ENCODE assay signal across 23 mouse cellular contexts in the genomic region with DNA sequence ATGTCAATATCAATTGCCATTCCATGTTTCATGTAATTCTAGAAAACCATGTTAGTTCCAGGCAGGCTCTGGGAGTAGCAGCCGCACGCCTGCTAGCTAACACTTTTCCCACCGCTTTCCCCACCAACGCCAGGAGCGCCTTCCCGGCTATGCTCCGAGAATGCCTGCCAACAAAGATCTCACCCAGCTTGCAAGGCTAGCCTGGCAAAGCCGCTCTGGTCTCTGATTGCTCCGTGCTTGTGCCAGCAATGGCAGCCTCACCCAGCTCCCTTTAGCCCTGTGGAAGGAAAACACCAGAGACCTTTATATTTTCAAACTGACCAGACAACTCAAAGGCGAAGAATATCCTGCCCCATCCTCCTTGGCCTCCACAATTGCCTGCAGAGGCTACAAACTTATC. TPM values are rescaled to one million over a fixed set of nuclear protein-coding genes. Genes with fewer than 3 reads are reported as not detected.
DNase-seq lines count a peak whose midpoint lies in the region; ATAC-seq and TF ChIP-seq lines count a peak whose summit lies in the region.
"Had no signal": no experiment of that assay in that cellular context is flagged by ENCODE, and none has a peak within 500 bp of the region (broad histone marks: within the 10 kb centered on the region; RNA-seq: fewer than 3 reads in every experiment).

No protein-coding gene starts in this region.

- ATAC-seq in forebrain, postnatal 0 days, result no peak
- ATAC-seq in midbrain, embryonic 15.5 days (replicated peaks), result no peak
- ATAC-seq: activated CD4-positive, CD25-positive, alpha-beta regulatory T cell, adult 4 months had no signal

- no peak overlapping the region for H3K4me3 ChIP-seq in forebrain, postnatal 0 days (ENCODE audit: low read depth, low read length)
- H3K4me3 ChIP-seq in forebrain, embryonic 10.5 days, result no peak overlapping the region
- no peak overlapping the region for H3K4me3 ChIP-seq in midbrain, embryonic 15.5 days
- H3K4me3 ChIP-seq: embryonic facial prominence, embryonic 15.5 days; forebrain, embryonic 12.5 days; hindbrain, embryonic 10.5 days; layer of hippocampus, adult 2 months; left cerebral cortex, adult 2 months had no signal

- DNase-seq in forebrain, postnatal 0 days, result peak; percentile 41
- DNase-seq in forebrain, embryonic 10.5 days (ENCODE audit: extremely low spot score, low spot score), result no peak
- peak; percentile 9 to 15 for DNase-seq in layer of hippocampus, postnatal 36 days
- DNase-seq in layer of hippocampus, adult 11-12 months (ENCODE audit: low spot score), result no peak
- peak; percentile 83 for DNase-seq in cerebellum, adult 11-12 months
- peak; percentile 82 to 85 for DNase-seq in cerebellum, postnatal 14 days
- DNase-seq in lung, postnatal 4 days, result no peak
- DNase-seq: adrenal gland, postnatal 25 days; kidney, adult 18-20 months; lung, adult 18-20 months; lung, postnatal 14 days had no signal

- H3K9me3 ChIP-seq in forebrain, postnatal 0 days (ENCODE audit: low read length), result no peaks in the 10 kb centered on the region
- H3K9me3 ChIP-seq in forebrain, embryonic 10.5 days, result no peaks in the 10 kb centered on the region
- H3K9me3 ChIP-seq in midbrain, embryonic 15.5 days, result no peaks in the 10 kb centered on the region
- H3K9me3 ChIP-seq: embryonic facial prominence, embryonic 15.5 days; forebrain, embryonic 12.5 days; G1E; hindbrain, embryonic 10.5 days had no signal

- H3K36me3 ChIP-seq in forebrain, postnatal 0 days (ENCODE audit: insufficient read depth), result no peaks in the 10 kb centered on the region
- no peaks in the 10 kb centered on the region for H3K36me3 ChIP-seq in forebrain, embryonic 10.5 days (replicated peaks)
- H3K36me3 ChIP-seq in midbrain, embryonic 15.5 days (replicated peaks), result no peaks in the 10 kb centered on the region
- H3K36me3 ChIP-seq: embryonic facial prominence, embryonic 15.5 days; forebrain, embryonic 12.5 days; G1E; hindbrain, embryonic 10.5 days had no signal

- H3K4me2 ChIP-seq in forebrain, postnatal 0 days (ENCODE audit: low read depth), result no peak overlapping the region
- H3K4me2 ChIP-seq in midbrain, embryonic 15.5 days, result no peak overlapping the region
- H3K4me2 ChIP-seq: embryonic facial prominence, embryonic 15.5 days; forebrain, embryonic 12.5 days; liver, embryonic 11.5 days had no signal

- H3K9ac ChIP-seq in forebrain, postnatal 0 days, result no peak overlapping the region
- no peak overlapping the region for H3K9ac ChIP-seq in midbrain, embryonic 15.5 days
- H3K9ac ChIP-seq: embryonic facial prominence, embryonic 15.5 days; forebrain, embryonic 12.5 days had no signal

- no peak overlapping the region for H3K27ac ChIP-seq in forebrain, postnatal 0 days (ENCODE audit: low read depth, low read length)
- H3K27ac ChIP-seq in forebrain, embryonic 10.5 days, result no peak overlapping the region
- no peak overlapping the region for H3K27ac ChIP-seq in midbrain, embryonic 15.5 days
- H3K27ac ChIP-seq: embryonic facial prominence, embryonic 15.5 days; forebrain, embryonic 12.5 days; hindbrain, embryonic 10.5 days; kidney, postnatal 0 days; layer of hippocampus, adult 2 months; left cerebral cortex, adult 2 months; stomach, postnatal 0 days had no signal

- 65% methylated on average over 10 of the region's 10 CpGs for WGBS in forebrain, postnatal 0 days
- 85% methylated on average over 10 of the region's 10 CpGs for WGBS in forebrain, embryonic 10.5 days
- 80% methylated on average over 10 of the region's 10 CpGs for WGBS in midbrain, embryonic 15.5 days

- H3K27me3 ChIP-seq in forebrain, postnatal 0 days (ENCODE audit: insufficient read depth, low read length), result no peaks in the 10 kb centered on the region
- H3K27me3 ChIP-seq in forebrain, embryonic 10.5 days (ENCODE audit: poor library complexity, severe bottlenecking), result no peaks in the 10 kb centered on the region
- no peaks in the 10 kb centered on the region for H3K27me3 ChIP-seq in midbrain, embryonic 15.5 days (replicated peaks)
- H3K27me3 ChIP-seq: embryonic facial prominence, embryonic 15.5 days; forebrain, embryonic 12.5 days had no signal

- H3K4me1 ChIP-seq in forebrain, postnatal 0 days (ENCODE audit: insufficient read depth), result no peaks in the 10 kb centered on the region
- H3K4me1 ChIP-seq in forebrain, embryonic 10.5 days, result no peaks in the 10 kb centered on the region
- no peaks in the 10 kb centered on the region for H3K4me1 ChIP-seq in midbrain, embryonic 15.5 days
- H3K4me1 ChIP-seq: embryonic facial prominence, embryonic 15.5 days; forebrain, embryonic 12.5 days; hindbrain, embryonic 10.5 days had no signal

- no peak for TF ChIP-seq CTCF in forebrain, postnatal 0 days (IDR thresholded peaks at IDR 0.05; ENCODE audit: low read depth)

RNA-seq across cellular contexts. Expression of a gene that starts 8.5 kb away (rescaled TPM):
- 2.4 and 5.5 TPM in 2 replicates for total RNA-seq in forebrain, postnatal 0 days (2014; rRNA removed)
- 2.6 and 7.5 TPM in 2 replicates for polyA plus RNA-seq in forebrain, postnatal 0 days (2015; fragmentation: Nextera tagmentation; extraction: Ambion mirVana)
- polyA plus RNA-seq in forebrain, embryonic 10.5 days (2016; fragmentation: Nextera tagmentation; extraction: Ambion mirVana), result 1.6 and 2.2 TPM in 2 replicates
- total RNA-seq in layer of hippocampus, postnatal 36 days (2021), result 10 to 100 TPM; 13.1 to 13.8 TPM
- polyA plus RNA-seq in midbrain, embryonic 15.5 days (2015; fragmentation: Nextera tagmentation; extraction: Ambion mirVana), result 2.9 and 4.2 TPM in 2 replicates
- total RNA-seq: megakaryocyte-erythroid progenitor cell, adult 5-6 weeks had no signal
- polyA plus RNA-seq: G1E had no signal

Comparison
In these comparisons a context has a peak if more than half of its experiments do, and no peak if none do; other contexts are left out.
1. DNase-seq: peak in forebrain, postnatal 0 days (single experiment), layer of hippocampus, postnatal 36 days (2 of 2), cerebellum, adult 11-12 months (single experiment) and cerebellum, postnatal 14 days (2 of 2); none in forebrain, embryonic 10.5 days (single experiment), layer of hippocampus, adult 11-12 months (single experiment) and lung, postnatal 4 days (0 of 2).